Mouse (Mus musculus) cerebellum, adult 2 months (tissue): Measurements from ENCODE around the gene Cnr2.

Experiments
- CTCF ChIP-seq: fragments of 200-500 bp; IDR thresholded peaks from 2 replicates; pipeline ENCODE4 v1.5.1; 2011; ENCODE audit warnings: low read depth, mild to moderate bottlenecking, control low read depth, low read length, moderate library complexity, borderline replicate concordance; ENCODE audit not compliant: insufficient read depth
- POLR2A ChIP-seq: fragments of 200-500 bp; IDR thresholded peaks from 2 replicates; pipeline ENCODE4 v1.6.1; 2011; ENCODE audit warnings: low read length, control low read depth, borderline replicate concordance; ENCODE audit not compliant: insufficient read depth

DNA sequence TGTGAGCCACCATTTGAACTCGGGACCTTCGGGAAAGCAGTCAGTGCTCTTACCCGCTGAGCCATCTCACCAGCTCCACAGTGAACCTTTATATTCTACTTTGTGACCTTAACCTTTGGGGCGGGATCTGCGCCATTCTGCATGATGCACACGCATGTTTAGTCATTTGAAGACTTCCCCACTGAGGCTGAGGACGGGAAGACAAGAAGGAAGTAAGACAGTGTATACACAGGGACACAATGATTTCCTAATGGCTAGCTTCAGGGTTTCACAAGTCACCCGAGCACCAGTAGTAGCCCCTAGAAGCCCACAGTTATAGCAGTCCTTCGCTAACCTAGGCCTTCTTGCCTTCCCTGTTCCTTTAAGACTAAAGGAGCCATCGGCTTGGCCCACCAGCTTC lies 50.5 kb downstream of the Cnr2 start:
- no peak for TF ChIP-seq CTCF
- no peak for TF ChIP-seq POLR2A
